Mouse (Mus musculus): ENCODE data around the gene Rsad2.

DNA sequence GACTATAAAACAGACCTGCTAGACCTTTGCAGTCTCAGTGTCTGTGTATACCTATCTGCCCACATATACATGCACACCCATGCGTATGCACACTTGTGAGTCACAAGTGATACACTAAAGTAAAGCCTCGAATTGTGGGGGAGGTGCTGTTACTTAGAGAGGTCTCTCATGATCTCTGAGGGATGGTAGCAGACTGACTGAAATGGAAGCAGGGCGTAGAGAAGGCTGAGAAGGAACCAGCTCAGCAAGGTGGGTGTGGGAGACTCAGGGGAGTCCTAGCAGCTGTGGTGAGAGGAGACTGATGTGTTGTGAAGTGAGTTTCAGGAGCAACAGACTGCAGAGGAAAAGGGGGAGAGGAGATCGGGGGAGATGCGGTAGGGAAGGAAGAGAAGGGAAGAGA, 63.0 kb downstream of the Rsad2 start:
- TF ChIP-seq CTCF (IDR thresholded peaks at IDR 0.05; ENCODE audit: extremely low read depth, insufficient read depth, low read length) (no peak), POLR2A (IDR thresholded peaks at IDR 0.05; ENCODE audit: extremely low read depth, insufficient read depth, low read length) (no peak)
